Mouse (Mus musculus) lung, adult 18-20 months (tissue): ENCODE results near the gene Rab44.
A peak's percentile ranks its signal among the peaks of the same experiment; 100 is the strongest.
"Not testable (repeated sequence)": the region's sequence is repeated elsewhere in the genome, so short reads cannot be mapped to it uniquely, and the experiment has no call there.

Experiments used
- DNase-seq, 2 experiments: peaks; one replicate each; pipeline ENCODE4 v3.0.0; 2022; ENCODE audit warnings: mixed read lengths in 2 of 2

Gene Rab44

DNA sequence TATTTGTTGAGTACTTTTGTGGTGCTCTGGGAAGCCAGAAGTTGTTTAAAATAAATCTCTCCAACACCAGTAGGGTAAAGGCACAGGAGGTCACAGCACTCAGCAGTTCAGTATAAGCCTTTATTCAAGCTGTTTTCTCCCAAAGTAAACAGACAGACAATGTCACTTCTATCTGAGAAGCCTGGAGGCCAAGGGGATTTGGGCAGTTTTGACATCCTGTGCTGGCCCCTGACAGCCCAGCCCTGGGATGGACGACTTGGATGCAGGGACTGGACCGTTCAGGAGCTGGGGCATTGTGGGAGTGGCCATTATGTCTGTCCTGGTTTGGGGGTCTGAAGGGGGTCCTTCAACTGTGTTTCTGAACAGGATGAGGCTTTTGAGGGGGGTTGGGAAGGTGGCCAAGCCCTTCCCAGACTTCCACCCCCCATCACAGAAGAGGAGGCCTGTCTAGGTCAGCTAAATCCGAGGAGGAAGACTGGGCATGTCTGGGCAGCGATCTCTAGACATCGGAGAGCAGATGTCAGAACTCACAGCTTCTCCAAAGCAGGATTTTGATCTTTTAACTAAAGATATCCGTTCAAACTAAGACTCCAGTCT, 22.5 kb upstream of the Rab44 start:
- DNase-seq = no peak

DNA sequence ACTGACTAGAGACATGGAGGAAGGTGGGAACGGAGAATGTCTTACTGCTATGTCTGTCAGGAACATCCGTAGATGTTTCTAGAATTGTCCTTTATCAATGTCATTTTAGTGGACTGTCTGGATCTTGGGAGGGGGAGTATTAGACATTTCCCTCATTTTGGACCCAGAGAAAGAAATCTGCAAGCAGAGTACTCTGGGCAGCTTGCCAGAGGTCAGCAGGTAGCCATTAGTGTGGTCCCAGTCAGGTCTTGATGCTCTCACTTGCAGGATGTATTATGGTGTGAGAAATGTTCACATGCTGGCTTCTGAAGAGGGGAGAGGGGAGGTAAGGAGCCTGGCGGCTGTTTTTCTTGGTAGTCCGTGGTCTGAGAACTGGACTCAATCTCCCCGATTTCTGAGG, 21.4 kb upstream of the Rab44 start:
- no peak for DNase-seq

- DNase-seq = peak; percentile 96 to 97
These were observed 20.6 kb upstream of the Rab44 start for GRCm38 (mm10) chr17:29093110-29093952.

- no peak for DNase-seq
These were observed 20.0 kb upstream of the Rab44 start for GRCm38 (mm10) chr17:29093961-29094309.

- DNase-seq = peak; percentile 89 to 94
These were observed 19.4 kb upstream of the Rab44 start for GRCm38 (mm10) chr17:29094310-29095181.

DNA sequence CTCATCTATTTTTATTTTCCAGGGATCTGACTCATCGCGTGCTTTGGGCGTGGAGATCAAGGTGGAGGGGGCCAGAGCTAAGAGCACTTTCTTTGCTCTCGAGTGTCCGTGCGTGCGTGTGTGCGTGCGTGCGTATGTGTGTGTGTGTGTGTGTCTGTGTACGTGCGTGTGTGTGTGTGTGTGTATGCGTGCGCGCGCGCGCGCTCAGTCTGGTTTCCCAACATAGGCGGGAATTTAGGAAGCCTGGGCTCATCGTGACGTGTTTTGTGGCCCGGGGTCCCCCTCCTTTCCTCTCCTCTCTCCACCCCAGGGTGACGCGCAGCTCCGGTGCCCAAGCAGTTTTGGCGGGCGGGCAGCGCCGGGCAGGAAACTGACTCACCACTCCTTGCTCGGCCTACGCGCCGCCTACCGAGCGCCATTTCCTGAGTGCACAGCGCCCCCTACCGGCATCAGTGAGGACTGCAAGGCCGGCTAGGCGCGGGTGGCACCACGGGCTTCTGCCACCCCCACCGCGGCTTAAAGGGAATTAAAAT, 18.7 kb upstream of the Rab44 start:
- DNase-seq = peak; percentile 98

GRCm38 (mm10) chr17:29096245-29096644, 17.7 kb upstream of the Rab44 start:
- no peak for DNase-seq

DNA sequence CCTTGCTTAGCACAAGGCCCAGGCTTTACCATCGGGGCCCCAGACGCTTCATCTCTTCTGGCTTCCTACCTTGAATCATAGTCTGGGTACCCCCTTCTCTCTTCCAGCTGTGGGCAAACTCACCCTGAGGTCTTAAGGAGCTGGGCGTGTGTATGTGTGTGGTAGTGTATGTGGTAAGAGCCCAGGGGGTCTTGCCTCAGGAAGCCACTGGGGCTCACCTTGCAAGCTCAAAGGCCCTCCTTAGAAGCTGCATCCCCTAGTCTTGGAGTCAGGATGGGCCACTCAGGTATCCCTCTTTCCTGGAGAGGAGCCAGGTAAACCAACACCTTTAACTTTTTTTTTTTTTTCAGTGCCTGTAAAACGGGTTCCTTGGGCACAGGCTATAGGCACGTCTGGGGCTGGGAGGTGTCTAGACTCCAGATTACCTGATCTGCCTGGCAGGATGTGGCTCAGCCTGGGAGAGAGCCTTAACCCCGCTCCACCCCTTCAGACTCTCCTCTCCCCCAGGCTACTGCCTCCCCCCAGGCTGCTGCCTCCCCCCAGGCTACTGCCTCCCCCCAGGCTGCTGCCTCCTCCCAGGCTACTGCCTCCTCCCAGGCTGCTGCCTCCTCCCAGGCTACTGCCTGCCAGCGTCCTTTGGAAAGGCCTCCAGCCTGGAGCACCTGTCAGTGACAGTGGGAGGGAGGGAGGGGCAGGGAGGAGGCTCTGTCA, 16.9 kb upstream of the Rab44 start:
- DNase-seq = no peak

- DNase-seq = no peak
These were observed 15.7 kb upstream of the Rab44 start for GRCm38 (mm10) chr17:29098291-29098690.

DNA sequence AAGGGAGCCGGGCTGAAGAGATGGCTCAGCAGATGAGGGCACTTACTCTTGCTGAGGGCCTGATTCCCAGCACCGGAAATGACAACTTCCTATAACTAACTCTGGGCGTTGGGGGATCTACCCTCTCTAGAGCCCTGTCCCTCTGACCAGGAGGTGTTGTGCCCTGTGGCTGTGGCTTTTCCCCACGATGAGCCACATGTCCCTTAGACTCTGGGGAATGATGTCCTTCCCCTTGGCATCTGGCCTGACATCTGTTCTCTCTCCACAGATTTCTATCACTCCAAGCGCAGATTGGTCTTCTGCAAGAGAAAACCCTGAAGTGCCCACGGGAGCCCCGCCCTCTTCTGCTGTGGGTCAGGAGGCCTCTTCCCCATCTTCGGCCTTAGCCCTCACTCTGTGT, 14.9 kb upstream of the Rab44 start:
- DNase-seq = no peak

DNA sequence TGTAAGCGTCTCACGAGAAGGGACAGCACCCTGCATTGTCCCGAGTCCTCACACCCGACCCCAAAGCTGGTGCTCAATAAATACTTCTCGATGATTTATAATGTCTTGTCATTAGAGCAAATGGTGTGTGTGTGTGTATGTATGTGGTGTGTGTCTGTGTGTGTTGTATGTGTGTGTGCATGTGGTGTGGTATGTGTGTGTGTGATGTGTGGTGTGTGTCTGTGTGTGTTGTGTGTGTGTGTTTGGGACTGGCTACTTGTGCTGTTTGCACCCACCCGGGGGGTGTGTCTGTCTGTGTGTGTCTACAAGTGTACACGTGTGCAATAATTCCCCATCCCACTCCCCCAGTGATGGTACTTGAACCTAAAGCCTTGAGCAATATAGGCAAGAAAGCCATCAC, 13.3 kb upstream of the Rab44 start:
- no peak for DNase-seq

GRCm38 (mm10) chr17:29110356-29110755, 3.6 kb upstream of the Rab44 start:
- not testable (repeated sequence) for DNase-seq

- DNase-seq = no peak
These were observed 2.6 kb upstream of the Rab44 start for GRCm38 (mm10) chr17:29111332-29111731.

DNA sequence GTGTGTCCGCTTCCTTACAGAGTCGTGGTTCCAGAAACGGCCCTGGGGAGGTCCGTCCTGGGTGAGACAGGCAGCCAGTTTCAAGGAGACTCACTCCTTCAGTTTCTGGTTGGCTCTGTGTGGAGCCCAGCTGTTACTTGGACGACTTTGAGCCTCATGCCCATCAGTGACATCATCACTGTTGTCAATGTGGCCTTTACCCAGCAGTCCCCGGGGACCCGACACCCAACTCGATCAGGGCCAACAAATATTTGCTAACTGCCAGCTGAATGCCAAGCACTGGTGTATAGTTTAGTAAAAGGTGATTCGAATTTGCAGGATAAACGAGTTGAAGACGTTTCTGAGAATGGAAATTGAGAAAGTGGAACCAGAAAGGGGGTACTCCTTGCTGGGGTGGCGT, 2.1 kb downstream of the Rab44 start:
- DNase-seq = no peak

GRCm38 (mm10) chr17:29117006-29117648, 3.2 kb downstream of the Rab44 start:
- DNase-seq = no peak

GRCm38 (mm10) chr17:29118057-29118456, 4.1 kb downstream of the Rab44 start:
- DNase-seq = no peak

DNA sequence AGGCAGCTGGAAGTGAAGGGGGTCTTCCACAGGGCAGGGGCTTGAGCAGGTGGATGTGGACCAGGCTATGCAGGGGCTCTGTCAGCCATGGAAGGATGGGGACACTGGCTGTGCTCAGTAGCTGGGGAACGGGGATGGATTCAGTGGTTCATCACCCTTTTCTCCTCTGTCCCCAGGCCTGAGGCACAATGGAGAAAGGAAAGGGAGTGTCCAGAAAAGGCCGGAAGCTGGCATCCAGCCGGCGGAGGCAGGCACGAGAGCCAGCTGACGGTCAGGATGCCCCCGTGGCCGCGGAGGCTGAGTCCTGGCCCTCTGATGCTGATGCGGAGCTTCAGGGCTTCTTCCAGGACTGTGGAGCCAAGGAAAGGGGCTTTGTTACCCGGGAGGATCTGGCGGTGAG, 6.7 kb downstream of the Rab44 start:
- peak; percentile 50 to 66 for DNase-seq

- DNase-seq = peak in 1 of 2 experiments; percentile 48
These were observed 8.9 kb downstream of the Rab44 start for GRCm38 (mm10) chr17:29122817-29123216.

DNA sequence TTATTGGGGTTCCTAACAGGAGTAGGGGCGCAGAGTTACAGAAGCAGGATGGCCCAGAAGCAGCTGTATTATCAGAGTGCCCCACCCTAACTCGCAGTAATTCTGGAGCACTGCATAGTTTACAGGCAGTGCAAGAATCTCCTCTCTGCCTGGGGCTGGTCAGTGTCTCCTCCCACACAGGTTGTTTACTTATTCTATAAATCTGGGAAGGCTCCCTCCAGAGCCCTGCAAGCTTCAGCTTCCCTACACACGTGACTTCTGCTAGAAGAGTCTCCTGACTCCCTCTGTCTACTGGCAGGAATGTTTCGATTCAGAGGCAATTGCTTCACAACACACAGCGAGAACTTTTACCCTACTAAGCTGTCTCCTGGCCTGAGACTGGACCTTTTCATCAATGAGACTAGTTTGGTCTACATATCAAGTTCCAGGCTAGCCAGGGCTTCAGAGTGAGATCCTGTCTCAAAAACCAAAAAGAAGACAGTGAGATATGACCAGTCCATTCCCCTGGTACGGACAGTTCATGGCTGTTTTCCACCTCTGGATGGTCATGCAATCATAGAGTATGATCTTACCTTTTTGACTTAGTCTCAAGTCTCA, 9.7 kb downstream of the Rab44 start:
- peak in 1 of 2 experiments; percentile 38 for DNase-seq

- peak in 1 of 2 experiments; percentile 1 for DNase-seq
These were observed 12.6 kb downstream of the Rab44 start for GRCm38 (mm10) chr17:29126561-29126960.

GRCm38 (mm10) chr17:29129341-29129740, 15.4 kb downstream of the Rab44 start:
- DNase-seq = no peak

DNA sequence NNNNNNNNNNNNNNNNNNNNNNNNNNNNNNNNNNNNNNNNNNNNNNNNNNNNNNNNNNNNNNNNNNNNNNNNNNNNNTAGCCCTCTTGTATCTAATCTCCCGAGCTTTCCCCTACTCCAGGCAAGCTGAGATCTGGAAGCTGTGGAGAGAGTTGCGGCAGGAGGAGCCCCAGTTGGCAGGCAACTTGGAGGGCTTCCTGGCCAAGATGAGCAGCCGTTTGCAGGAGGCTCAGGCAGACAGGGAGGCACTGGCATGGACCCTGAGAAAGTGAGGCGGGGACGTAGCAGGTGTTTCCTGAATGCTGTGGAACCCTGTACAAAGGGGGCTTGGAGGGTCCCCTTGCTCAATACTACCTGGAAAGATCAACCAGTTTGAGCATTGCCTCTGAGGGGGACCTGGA, 21.1 kb downstream of the Rab44 start:
- DNase-seq = no peak
